Mouse (Mus musculus) granulocyte monocyte progenitor cell, adult 5-6 weeks (primary cell): ENCODE results near the gene Ubl4b. TPM values are rescaled to one million over a fixed set of nuclear protein-coding genes. Genes with fewer than 3 reads are reported as not detected.
A peak's percentile ranks its signal among the peaks of the same experiment; 100 is the strongest.

Experiments used
- ATAC-seq: replicated peaks from 2 replicates; pipeline ENCODE4 v1.8.0; 2016; ENCODE audit warnings: mild to moderate bottlenecking, moderate TSS enrichment, inconsistent platforms; ENCODE audit not compliant: poor library complexity, severe bottlenecking
- total RNA-seq, 2 experiments: library from RNA; stranded (forward) in 1 of 2; stranded (reverse) in 1 of 2; fragments of 200-712, 200-1000 nt in 1 of 2; fragments of >200 nt in 1 of 2; fragmentation: Nextera tagmentation in 1 of 2; gene quantifications; 2 replicates each; pipeline ENCODE4 v1.2.3; 2014 to 2017

The Ubl4b gene
- total RNA-seq, 2 experiments from 2014 or later: not detected

GRCm38 (mm10) chr3:107576807-107577206 is 21.9 kb upstream of the Ubl4b start:
- no peak for ATAC-seq

GRCm38 (mm10) chr3:107571205-107571604 is 16.3 kb upstream of the Ubl4b start:
- ATAC-seq: 0 out of 2 replicates have a peak, but pooled peaks have one; percentile 35

GRCm38 (mm10) chr3:107568721-107569120 is 13.8 kb upstream of the Ubl4b start:
- ATAC-seq: no peak

GRCm38 (mm10) chr3:107567766-107568165 is 12.9 kb upstream of the Ubl4b start:
- ATAC-seq: no peak

- ATAC-seq: no peak
These were observed 10.5 kb upstream of the Ubl4b start for GRCm38 (mm10) chr3:107565331-107565730.

GRCm38 (mm10) chr3:107563880-107564279 is 9.0 kb upstream of the Ubl4b start:
- no peak for ATAC-seq

- no peak for ATAC-seq
These were observed 7.7 kb upstream of the Ubl4b start for GRCm38 (mm10) chr3:107562591-107562990.

GRCm38 (mm10) chr3:107562104-107562503 is 7.2 kb upstream of the Ubl4b start:
- ATAC-seq: no peak

- peak; percentile 84 for ATAC-seq
These were observed 4.3 kb upstream of the Ubl4b start for GRCm38 (mm10) chr3:107559183-107559582.

- ATAC-seq: no peak
These were observed 3.9 kb upstream of the Ubl4b start for GRCm38 (mm10) chr3:107558740-107559139.

GRCm38 (mm10) chr3:107550409-107551049 is 4.3 kb downstream of the Ubl4b start:
- 0 out of 2 replicates have a peak, but pooled peaks have one; percentile 35 for ATAC-seq

GRCm38 (mm10) chr3:107546956-107547355 is 7.9 kb downstream of the Ubl4b start:
- no peak for ATAC-seq

GRCm38 (mm10) chr3:107545716-107546412 is 9.0 kb downstream of the Ubl4b start:
- ATAC-seq: no peak

- no peak for ATAC-seq
These were observed 9.6 kb downstream of the Ubl4b start for GRCm38 (mm10) chr3:107545278-107545677.

GRCm38 (mm10) chr3:107543158-107544080 is 11.5 kb downstream of the Ubl4b start:
- no peak for ATAC-seq

- no peak for ATAC-seq
These were observed 12.3 kb downstream of the Ubl4b start for GRCm38 (mm10) chr3:107542584-107542983.

- no peak for ATAC-seq
These were observed 17.4 kb downstream of the Ubl4b start for GRCm38 (mm10) chr3:107537504-107537889.

- ATAC-seq: no peak
These were observed 17.9 kb downstream of the Ubl4b start for GRCm38 (mm10) chr3:107536810-107537503.

- no peak for ATAC-seq
These were observed 19.9 kb downstream of the Ubl4b start for GRCm38 (mm10) chr3:107534951-107535350.

GRCm38 (mm10) chr3:107533532-107533931 is 21.3 kb downstream of the Ubl4b start:
- ATAC-seq: no peak
